Mouse (Mus musculus) E14TG2a.4 (cell line): Measurements from ENCODE around the gene Kbtbd12.

Source experiments
- H3K27me3 ChIP-seq: 2 replicates; pipeline ENCODE4 v1.6.1; 2014; ENCODE audit warnings: low read length, control low read depth; ENCODE audit not compliant: insufficient read depth
- H3K36me3 ChIP-seq: 2 replicates; pipeline ENCODE4 v1.6.1; 2014; ENCODE audit warnings: low read length, control low read depth; ENCODE audit not compliant: insufficient read depth
- H3K4me1 ChIP-seq: replicated peaks from 2 replicates; pipeline ENCODE4 v1.6.1; 2014; ENCODE audit warnings: low read depth, low read length, control low read depth
- H3K4me3 ChIP-seq: replicated peaks from 2 replicates; pipeline ENCODE4 v1.5.1; 2014; ENCODE audit warnings: mild to moderate bottlenecking, low read length
- H3K9me3 ChIP-seq: 2 replicates; pipeline ENCODE4 v1.6.1; 2014; ENCODE audit warnings: low read length, control low read depth
- CTCF ChIP-seq: conservative IDR thresholded peaks from 2 replicates; pipeline ENCODE4 v1.5.1; 2014; ENCODE audit warnings: low read length
- NANOG ChIP-seq: IDR thresholded peaks from 2 replicates; pipeline ENCODE4 v1.6.1; 2014; ENCODE audit warnings: borderline replicate concordance, low read length, mixed read lengths
- POU5F1 ChIP-seq: IDR thresholded peaks from 2 replicates; pipeline ENCODE4 v1.6.1; 2014; ENCODE audit warnings: low read length, borderline replicate concordance

Kbtbd12 gene

DNA sequence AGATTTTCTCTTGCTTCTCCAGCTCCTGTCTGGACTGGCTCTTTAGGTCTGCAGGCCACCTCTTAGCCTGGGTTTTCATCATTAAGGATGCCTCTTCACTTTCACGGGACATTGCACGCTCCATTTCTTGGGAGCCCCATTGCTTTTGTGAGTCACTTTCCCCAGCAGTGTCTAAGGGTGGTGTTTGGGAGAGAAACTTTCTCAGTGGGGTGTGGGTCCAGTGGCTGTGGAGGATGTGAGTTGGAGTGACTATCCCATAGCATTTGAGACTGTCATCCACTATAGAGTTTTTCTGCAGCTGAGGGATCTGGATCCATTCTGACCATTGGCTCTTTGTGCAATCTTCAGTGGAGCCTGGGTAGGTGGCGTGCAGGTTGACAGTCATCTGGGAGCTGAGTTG is 114.3 kb downstream of the Kbtbd12 start:
- Histone ChIP-seq H3K27me3 (peaks cover 3% of the 10 kb centered on the region; the same call in 1 of the 2 replicates), H3K4me3 (no peak overlapping the region), H3K4me1 (peaks cover 7% of the 10 kb centered on the region), H3K9me3 (no peaks in the 10 kb centered on the region), H3K36me3 (no peaks in the 10 kb centered on the region; the same call in 1 of the 2 replicates)
- TF ChIP-seq CTCF (no peak), NANOG (no peak), POU5F1 (no peak)

DNA sequence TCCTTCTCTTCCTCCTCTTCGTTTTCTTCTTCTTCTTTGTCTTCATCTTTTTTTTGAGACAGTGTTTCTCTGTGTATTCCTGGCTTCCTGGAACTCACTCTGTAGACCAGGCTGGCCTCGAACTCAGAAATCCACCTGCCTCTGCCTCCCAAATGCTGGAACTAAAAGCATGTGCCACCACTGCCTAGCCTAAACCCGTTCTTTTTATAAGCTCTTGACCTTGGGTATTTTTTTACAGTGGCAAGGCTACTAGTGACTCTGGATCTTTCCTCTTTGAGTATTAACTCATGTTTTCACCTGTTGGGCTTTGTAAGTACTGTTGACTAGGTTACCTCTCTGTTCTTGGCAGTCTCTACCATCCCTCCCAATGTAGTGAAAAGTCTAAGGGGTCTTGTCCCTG is 114.7 kb downstream of the Kbtbd12 start:
- H3K27me3 ChIP-seq = peaks cover 3% of the 10 kb centered on the region; the same call in 1 of the 2 replicates
- TF ChIP-seq CTCF = no peak
- TF ChIP-seq POU5F1 = no peak
- no peak for TF ChIP-seq NANOG

DNA sequence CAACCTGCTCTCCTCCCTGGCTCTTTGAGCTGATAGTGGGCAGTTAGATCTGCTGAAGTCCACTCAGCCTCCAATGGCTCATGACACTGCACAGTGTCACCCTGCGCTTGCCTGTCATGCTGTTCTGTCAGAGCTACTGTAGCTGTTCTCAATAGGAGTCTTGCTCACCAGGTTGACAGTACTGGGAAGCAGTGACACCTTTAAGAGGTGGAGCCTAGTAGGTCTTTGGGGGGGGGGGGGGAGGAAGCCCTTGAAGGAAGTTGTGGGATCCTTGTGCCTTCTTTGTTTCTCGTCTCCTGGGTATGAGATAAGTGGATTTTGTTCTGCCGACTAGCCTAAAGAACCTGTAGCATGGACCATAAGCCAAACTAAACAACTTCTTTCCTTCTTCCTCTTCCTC is 115.1 kb downstream of the Kbtbd12 start:
- Histone ChIP-seq H3K27me3 (peaks cover 3% of the 10 kb centered on the region; the same call in 1 of the 2 replicates), H3K4me3 (no peak overlapping the region), H3K9me3 (no peaks in the 10 kb centered on the region), H3K36me3 (no peaks in the 10 kb centered on the region; the same call in 1 of the 2 replicates), H3K4me1 (peaks cover 11% of the 10 kb centered on the region)
- TF ChIP-seq NANOG = no peak
- no peak for TF ChIP-seq CTCF
- no peak for TF ChIP-seq POU5F1

More for the DNA sequence above, 114.7 kb downstream of the Kbtbd12 start:
- no peaks in the 10 kb centered on the region for H3K9me3 ChIP-seq
- peaks cover 7% of the 10 kb centered on the region for H3K4me1 ChIP-seq
- no peaks in the 10 kb centered on the region; the same call in 1 of the 2 replicates for H3K36me3 ChIP-seq
- H3K4me3 ChIP-seq = no peak overlapping the region

- H3K36me3 ChIP-seq = peaks cover 5% of the 10 kb centered on the region
- H3K4me1 ChIP-seq = peaks cover 19% of the 10 kb centered on the region
- H3K27me3 ChIP-seq = peaks cover 3% of the 10 kb centered on the region; the same call in 1 of the 2 replicates
- TF ChIP-seq NANOG = no peak
- TF ChIP-seq POU5F1 = no peak
- TF ChIP-seq CTCF = no peak
- no peak overlapping the region for H3K4me3 ChIP-seq
- H3K9me3 ChIP-seq = no peaks in the 10 kb centered on the region
Measured at GRCm38 (mm10) chr6:88521821-88522220, 115.9 kb downstream of the Kbtbd12 start.

DNA sequence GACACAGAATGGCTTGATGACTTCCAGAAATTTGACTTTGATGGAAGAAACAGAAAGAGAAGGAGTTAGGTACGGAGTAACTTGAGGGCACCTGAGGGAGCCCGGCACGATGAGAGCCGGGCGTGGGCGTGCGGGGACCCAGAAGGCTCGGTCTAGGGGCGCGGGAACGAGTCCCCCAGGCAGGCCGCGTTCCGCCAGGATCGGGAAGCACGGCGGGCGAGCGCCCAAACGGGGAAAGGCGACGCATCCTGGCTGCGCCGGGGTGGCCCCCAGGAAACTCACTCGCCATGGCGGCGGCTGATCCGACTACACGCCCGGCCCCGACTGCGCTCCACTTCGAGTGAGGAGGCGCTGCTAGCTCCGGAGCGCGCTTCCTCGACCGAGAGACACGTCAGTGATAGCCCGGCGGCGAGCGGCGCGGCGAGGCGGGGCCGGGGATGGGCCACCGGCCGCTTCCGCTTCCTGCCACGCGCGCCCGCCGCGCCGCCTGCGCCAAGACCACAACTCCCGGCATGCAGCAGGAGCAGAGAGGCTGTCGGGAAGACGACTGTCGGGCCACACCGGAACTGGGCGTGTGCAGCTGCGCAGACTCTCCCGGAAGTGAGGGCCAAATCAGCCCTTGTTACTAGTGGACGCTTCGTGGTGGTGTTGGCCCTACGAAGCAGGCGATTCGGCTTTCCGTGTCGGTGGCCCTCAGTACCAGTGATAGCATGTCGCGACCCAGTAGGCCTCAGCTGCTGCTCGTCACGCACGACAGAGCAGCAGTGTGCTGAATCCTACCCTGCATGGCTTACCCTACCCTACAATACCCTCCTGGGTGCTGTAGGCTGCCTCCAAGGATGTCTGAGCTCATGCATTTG is 119.1 kb downstream of the Kbtbd12 start, which contains the start of gene Sec61a1:
Sec61a1 (minus strand) TSS at position 502 of the 860 bp plus-strand sequence.
- Histone ChIP-seq H3K27me3 (peaks cover 3% of the 10 kb centered on the region; the same call in 1 of the 2 replicates), H3K4me3 (peak within 1 kb of the TSS; percentile 100)

GRCm38 (mm10) chr6:88517701-88518403 is 119.9 kb downstream of the Kbtbd12 start:
- Histone ChIP-seq H3K9me3 (no peaks in the 10 kb centered on the region), H3K4me1 (peaks cover 37% of the 10 kb centered on the region), H3K4me3 (peak overlapping the region; percentile 100), H3K36me3 (peaks cover 44% of the 10 kb centered on the region), H3K27me3 (peaks cover 3% of the 10 kb centered on the region; the same call in 1 of the 2 replicates)
- TF ChIP-seq CTCF (no peak), POU5F1 (no peak)

More for the DNA sequence above, 119.1 kb downstream of the Kbtbd12 start, which contains the start of gene Sec61a1:
- Histone ChIP-seq H3K9me3 (no peaks in the 10 kb centered on the region), H3K36me3 (peaks cover 36% of the 10 kb centered on the region), H3K4me1 (peaks cover 36% of the 10 kb centered on the region)
- no peak for TF ChIP-seq POU5F1
- no peak for TF ChIP-seq NANOG
- no peak for TF ChIP-seq CTCF

- TF ChIP-seq NANOG (no peak), POU5F1 (no peak), CTCF (no peak)
- Histone ChIP-seq H3K36me3 (peaks cover 56% of the 10 kb centered on the region), H3K4me1 (peaks cover 41% of the 10 kb centered on the region), H3K9me3 (no peaks in the 10 kb centered on the region), H3K4me3 (peak overlapping the region; percentile 100), H3K27me3 (no peaks in the 10 kb centered on the region)
Measured at GRCm38 (mm10) chr6:88516667-88517066, 121.1 kb downstream of the Kbtbd12 start.

GRCm38 (mm10) chr6:88515971-88516370 is 121.8 kb downstream of the Kbtbd12 start:
- peaks cover 41% of the 10 kb centered on the region for H3K4me1 ChIP-seq
- H3K9me3 ChIP-seq = no peaks in the 10 kb centered on the region
- no peak overlapping the region for H3K4me3 ChIP-seq
- H3K27me3 ChIP-seq = no peaks in the 10 kb centered on the region
- peaks cover 63% of the 10 kb centered on the region for H3K36me3 ChIP-seq
- TF ChIP-seq NANOG (no peak), POU5F1 (no peak), CTCF (no peak)
